9 mouse cellular contexts compared by ENCODE assay signal in the genomic region with DNA sequence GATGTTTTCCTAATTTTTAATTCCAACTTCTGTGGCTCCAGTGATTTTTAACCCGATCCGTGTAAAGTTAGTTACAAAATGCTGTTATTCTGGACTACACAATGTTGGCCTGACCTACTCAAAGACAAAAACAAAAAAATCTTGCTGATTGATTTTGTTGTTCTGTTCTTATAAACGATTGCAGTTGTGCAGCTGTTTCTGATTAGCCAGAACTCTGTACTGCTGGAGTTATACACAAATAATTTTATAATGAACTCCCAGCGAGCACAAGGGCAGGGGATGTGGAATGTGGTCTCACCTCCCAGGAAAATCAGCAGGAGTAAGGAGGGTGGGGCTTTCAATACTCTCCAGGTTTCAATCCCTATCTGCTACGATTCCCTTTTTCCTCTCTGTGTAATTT.
"Had no signal": no experiment of that assay in that cellular context is flagged by ENCODE, and none has a peak within 500 bp of the region (broad histone marks: within the 10 kb centered on the region; RNA-seq: fewer than 3 reads in every experiment).

No protein-coding gene starts in this region.

- H3K9me3 ChIP-seq: kidney, embryonic 15.5 days; midbrain, embryonic 13.5 days had no signal

- H3K4me3 ChIP-seq: kidney, embryonic 15.5 days; midbrain, embryonic 13.5 days had no signal

- H3K27ac ChIP-seq: kidney, embryonic 15.5 days; liver, embryonic 14.5 days; midbrain, embryonic 13.5 days had no signal

- DNase-seq: kidney, adult 2 months; kidney, postnatal 25 days; layer of hippocampus, postnatal 36 days; lung, adult 18-20 months; right cerebral cortex, postnatal 14 days; thymus, postnatal 4 days had no signal

- H3K27me3 ChIP-seq: kidney, embryonic 15.5 days; midbrain, embryonic 13.5 days had no signal

- ATAC-seq: midbrain, embryonic 13.5 days had no signal

- H3K4me2 ChIP-seq: kidney, embryonic 15.5 days; midbrain, embryonic 13.5 days had no signal

- H3K36me3 ChIP-seq: midbrain, embryonic 13.5 days had no signal

- H3K9ac ChIP-seq: kidney, embryonic 15.5 days; liver, embryonic 14.5 days; midbrain, embryonic 13.5 days had no signal
